Mouse (Mus musculus): ENCODE measurements around the gene Fancg. TPM values are rescaled to one million over a fixed set of nuclear protein-coding genes. Genes with fewer than 3 reads are reported as not detected.

Gene Fancg
- polyA plus RNA-seq, 1 experiment from 2014 or later, result 20.1 TPM

Other genes with a start within 250 kb of the Fancg start
- 410 and 451 TPM in 2 replicates for gene Ccl21a, start 236.5 kb downstream of the Fancg start, polyA plus RNA-seq (2015; fragmentation: Nextera tagmentation; extraction: Ambion mirVana)
- not detected in 2 replicates for gene Fam205a1, start 156.6 kb downstream of the Fancg start, polyA plus RNA-seq (2015; fragmentation: Nextera tagmentation; extraction: Ambion mirVana)
- gene Gm12394, start 153.7 kb downstream of the Fancg start, polyA plus RNA-seq (2015; fragmentation: Nextera tagmentation; extraction: Ambion mirVana), result 0.04 and 0.10 TPM in 2 replicates
- 0.14 TPM in 1 of 2 replicates, not detected in the other for gene Fam205c, start 136.3 kb downstream of the Fancg start, polyA plus RNA-seq (2015; fragmentation: Nextera tagmentation; extraction: Ambion mirVana)
- gene Phf24, start 93.8 kb downstream of the Fancg start, polyA plus RNA-seq (2015; fragmentation: Nextera tagmentation; extraction: Ambion mirVana), result 0.12 and 0.39 TPM in 2 replicates
- 2.8 and 3.3 TPM in 2 replicates for gene Dnajb5, start 60.7 kb downstream of the Fancg start, polyA plus RNA-seq (2015; fragmentation: Nextera tagmentation; extraction: Ambion mirVana)
- gene 1700022I11Rik, start 40.9 kb downstream of the Fancg start, polyA plus RNA-seq (2015; fragmentation: Nextera tagmentation; extraction: Ambion mirVana), result 0.38 and 0.40 TPM in 2 replicates
- gene Vcp, start 10.0 kb downstream of the Fancg start, polyA plus RNA-seq (2015; fragmentation: Nextera tagmentation; extraction: Ambion mirVana), result 371 and 396 TPM in 2 replicates
- gene Pigo, start 15.3 kb upstream of the Fancg start, polyA plus RNA-seq (2015; fragmentation: Nextera tagmentation; extraction: Ambion mirVana), result 17.0 and 18.3 TPM in 2 replicates
- gene Stoml2, start 21.2 kb upstream of the Fancg start, polyA plus RNA-seq (2015; fragmentation: Nextera tagmentation; extraction: Ambion mirVana), result 207 and 226 TPM in 2 replicates
- 2.4 and 3.0 TPM in 2 replicates for gene Fam214b, start 35.7 kb upstream of the Fancg start, polyA plus RNA-seq (2015; fragmentation: Nextera tagmentation; extraction: Ambion mirVana)
- gene Unc13b, start 48.4 kb upstream of the Fancg start, polyA plus RNA-seq (2015; fragmentation: Nextera tagmentation; extraction: Ambion mirVana), result 0.15 and 0.29 TPM in 2 replicates

All from thymus, postnatal 0 days (tissue).